ENCODE assay signal across 20 mouse cellular contexts in genomic region chr17:30775096-30775495, GRCm38 (mm10).
DNase-seq lines count a peak whose midpoint lies in the region; ATAC-seq and TF ChIP-seq lines count a peak whose summit lies in the region.
"Had no signal": no experiment of that assay in that cellular context is flagged by ENCODE, and none has a peak within 500 bp of the region (broad histone marks: within the 10 kb centered on the region; RNA-seq: fewer than 3 reads in every experiment).

No protein-coding gene starts in this region.

- H3K9me3 ChIP-seq in kidney, postnatal 0 days (replicated peaks; ENCODE audit: low read length) = no peaks in the 10 kb centered on the region
- no peaks in the 10 kb centered on the region; the same call in 1 of the 2 replicates for H3K9me3 ChIP-seq in kidney, embryonic 16.5 days (ENCODE audit: low read length)
- no peaks in the 10 kb centered on the region for H3K9me3 ChIP-seq in limb, embryonic 11.5 days (ENCODE audit: control insufficient read depth, low read length)
- H3K9me3 ChIP-seq: heart, embryonic 13.5 days; hindbrain, embryonic 12.5 days had no signal

- no peak overlapping the region for H3K4me3 ChIP-seq in kidney, postnatal 0 days (replicated peaks; ENCODE audit: low read depth, low read length)
- no peak overlapping the region for H3K4me3 ChIP-seq in kidney, embryonic 16.5 days (ENCODE audit: low read length)
- no peak overlapping the region for H3K4me3 ChIP-seq in limb, embryonic 11.5 days (ENCODE audit: low read depth, low read length)
- H3K4me3 ChIP-seq: heart, embryonic 13.5 days; hindbrain, embryonic 12.5 days had no signal

- no peak for ATAC-seq in kidney, postnatal 0 days (replicated peaks; ENCODE audit: low FRiP score, low read depth)
- no peak for ATAC-seq in kidney, embryonic 16.5 days (ENCODE audit: low FRiP score, low TSS enrichment)
- no peak for ATAC-seq in limb, embryonic 11.5 days (ENCODE audit: insufficient number of reproducible peaks, low FRiP score, low TSS enrichment, low read depth)
- ATAC-seq: activated CD4-positive, CD25-positive, alpha-beta regulatory T cell, adult 4 months; forebrain, embryonic 14.5 days; hindbrain, embryonic 16.5 days; inflammation-experienced regulatory T-cells, adult 6 months; Patski had no signal

- peak; percentile 17 for DNase-seq in embryo, embryonic 10.5 days (ENCODE audit: low spot score)
- DNase-seq in embryo, embryonic 9.5 days (ENCODE audit: extremely low spot score) = no peak
- DNase-seq in kidney, postnatal 0 days (ENCODE audit: low spot score) = peak; percentile 32
- DNase-seq in limb, embryonic 11.5 days (ENCODE audit: low spot score) = peak; percentile 28
- DNase-seq in urinary bladder, postnatal 14 days (ENCODE audit: low spot score) = no peak
- no peak for DNase-seq in urinary bladder, postnatal 10 days (ENCODE audit: low spot score)
- DNase-seq: adrenal gland, postnatal 14 days; cerebellum, adult 11-12 months; cerebellum, adult 9-10 months; cerebellum, postnatal 25 days; gastrocnemius, postnatal 10 days; heart, postnatal 4 days had no signal

- no peaks in the 10 kb centered on the region for H3K4me1 ChIP-seq in kidney, postnatal 0 days (replicated peaks; ENCODE audit: insufficient read depth, low read length)
- no peaks in the 10 kb centered on the region for H3K4me1 ChIP-seq in kidney, embryonic 16.5 days (ENCODE audit: insufficient read depth, low read length)
- H3K4me1 ChIP-seq in limb, embryonic 11.5 days (ENCODE audit: control insufficient read depth, insufficient read depth, low read length) = peaks cover 2% of the 10 kb centered on the region; the same call in 1 of the 2 replicates
- H3K4me1 ChIP-seq: heart, embryonic 13.5 days; hindbrain, embryonic 12.5 days had no signal

- no peak for TF ChIP-seq CTCF in kidney, postnatal 0 days (IDR thresholded peaks at IDR 0.05; ENCODE audit: low read depth)

- H3K36me3 ChIP-seq in kidney, postnatal 0 days (ENCODE audit: insufficient read depth, low read length) = no peaks in the 10 kb centered on the region
- no peaks in the 10 kb centered on the region for H3K36me3 ChIP-seq in kidney, embryonic 16.5 days (ENCODE audit: insufficient read depth, low read length)
- H3K36me3 ChIP-seq in limb, embryonic 11.5 days (ENCODE audit: control insufficient read depth, insufficient read depth, low read length) = no peaks in the 10 kb centered on the region
- H3K36me3 ChIP-seq: heart, embryonic 13.5 days; hindbrain, embryonic 12.5 days had no signal

- no peak overlapping the region for H3K4me2 ChIP-seq in kidney, postnatal 0 days (ENCODE audit: low read length)
- no peak overlapping the region for H3K4me2 ChIP-seq in kidney, embryonic 16.5 days (replicated peaks; ENCODE audit: low read depth, low read length)
- H3K4me2 ChIP-seq in limb, embryonic 11.5 days (ENCODE audit: low read depth, severe bottlenecking) = no peak overlapping the region
- H3K4me2 ChIP-seq: heart, embryonic 13.5 days; hindbrain, embryonic 12.5 days had no signal

- H3K27me3 ChIP-seq in kidney, postnatal 0 days (ENCODE audit: insufficient read depth, low read length) = no peaks in the 10 kb centered on the region
- no peaks in the 10 kb centered on the region for H3K27me3 ChIP-seq in kidney, embryonic 16.5 days (ENCODE audit: insufficient read depth, low read length)
- H3K27me3 ChIP-seq in limb, embryonic 11.5 days (ENCODE audit: control insufficient read depth, insufficient read depth, low read length) = no peaks in the 10 kb centered on the region
- H3K27me3 ChIP-seq: heart, embryonic 13.5 days; hindbrain, embryonic 12.5 days had no signal

- 16% methylated on average over 5 of the region's 5 CpGs for WGBS in kidney, postnatal 0 days
- WGBS in kidney, embryonic 16.5 days = 14% methylated on average over 5 of the region's 5 CpGs
- WGBS in limb, embryonic 11.5 days = 21% methylated on average over 5 of the region's 5 CpGs

- no peak overlapping the region for H3K27ac ChIP-seq in kidney, postnatal 0 days
- no peak overlapping the region for H3K27ac ChIP-seq in kidney, embryonic 16.5 days (ENCODE audit: low read length)
- no peak overlapping the region for H3K27ac ChIP-seq in limb, embryonic 11.5 days (replicated peaks; ENCODE audit: low read depth, low read length)
- H3K27ac ChIP-seq: heart, embryonic 13.5 days; hindbrain, embryonic 12.5 days had no signal

- no peak overlapping the region for H3K9ac ChIP-seq in kidney, postnatal 0 days (ENCODE audit: low read depth, low read length)
- no peak overlapping the region for H3K9ac ChIP-seq in kidney, embryonic 16.5 days (replicated peaks; ENCODE audit: low read length)
- no peak overlapping the region for H3K9ac ChIP-seq in limb, embryonic 11.5 days (ENCODE audit: low read length)
- H3K9ac ChIP-seq: heart, embryonic 13.5 days; hindbrain, embryonic 12.5 days had no signal

Comparison
In these comparisons a context has a peak if more than half of its experiments do, and no peak if none do; other contexts are left out.
1. DNase-seq: peak in embryo, embryonic 10.5 days (single experiment), kidney, postnatal 0 days (single experiment) and limb, embryonic 11.5 days (single experiment); none in embryo, embryonic 9.5 days (single experiment), urinary bladder, postnatal 14 days (single experiment) and urinary bladder, postnatal 10 days (single experiment).